Comparison of ENCODE assay signal across 15 mouse cellular contexts in genomic region chr11:113220649-113221048, GRCm38 (mm10).
DNase-seq lines count a peak whose midpoint lies in the region; ATAC-seq and TF ChIP-seq lines count a peak whose summit lies in the region.
"Had no signal": no experiment of that assay in that cellular context is flagged by ENCODE, and none has a peak within 500 bp of the region (broad histone marks: within the 10 kb centered on the region; RNA-seq: fewer than 3 reads in every experiment).

No protein-coding gene starts in this region.

- no peak for DNase-seq in hindbrain, embryonic 10.5 days (ENCODE audit: low spot score)
- DNase-seq in hindbrain, postnatal 0 days (ENCODE audit: low spot score): no peak
- no peak for DNase-seq in midbrain, embryonic 10.5 days (ENCODE audit: low spot score)
- no peak for DNase-seq in midbrain, embryonic 14.5 days
- no peak for DNase-seq in embryonic facial prominence, embryonic 14.5 days (ENCODE audit: low spot score)
- no peak for DNase-seq in urinary bladder, adult 18-20 months (ENCODE audit: low spot score in 2 of 2)
- no peak for DNase-seq in adrenal gland, adult 8-10 months
- DNase-seq: adrenal gland, postnatal 25 days; cerebellum, postnatal 25 days; gastrocnemius, postnatal 25 days; lung, postnatal 36 days; thymus, adult 18-20 months had no signal

- ATAC-seq in hindbrain, postnatal 0 days: no peak
- ATAC-seq in midbrain, embryonic 14.5 days (ENCODE audit: low FRiP score, low TSS enrichment): no peak
- no peak for ATAC-seq in embryonic facial prominence, embryonic 14.5 days (ENCODE audit: low read depth)
- no peak; the same call in 1 of the 2 replicates for ATAC-seq in neural tube, embryonic 13.5 days (ENCODE audit: low read depth)

- no peak for TF ChIP-seq CTCF in hindbrain, postnatal 0 days (IDR thresholded peaks at IDR 0.05; ENCODE audit: low read depth)

- peaks cover under 1% of the 10 kb centered on the region for H3K27me3 ChIP-seq in hindbrain, embryonic 10.5 days (ENCODE audit: insufficient read depth, poor library complexity, severe bottlenecking)
- H3K27me3 ChIP-seq in hindbrain, postnatal 0 days (ENCODE audit: insufficient read depth, low read length): no peaks in the 10 kb centered on the region
- H3K27me3 ChIP-seq in midbrain, embryonic 10.5 days (ENCODE audit: low read depth, poor library complexity, severe bottlenecking): peaks cover 100% of the 10 kb centered on the region
- peaks cover 51% of the 10 kb centered on the region for H3K27me3 ChIP-seq in midbrain, embryonic 14.5 days (ENCODE audit: control insufficient read depth, insufficient read depth, low read length)
- no peaks in the 10 kb centered on the region for H3K27me3 ChIP-seq in embryonic facial prominence, embryonic 14.5 days (replicated peaks; ENCODE audit: control insufficient read depth, insufficient read depth, low read length)
- no peaks in the 10 kb centered on the region for H3K27me3 ChIP-seq in neural tube, embryonic 13.5 days
- H3K27me3 ChIP-seq: liver, embryonic 15.5 days had no signal

- H3K4me3 ChIP-seq in hindbrain, embryonic 10.5 days: no peak overlapping the region
- no peak overlapping the region for H3K4me3 ChIP-seq in hindbrain, postnatal 0 days (ENCODE audit: low read length)
- no peak overlapping the region for H3K4me3 ChIP-seq in midbrain, embryonic 10.5 days
- H3K4me3 ChIP-seq in midbrain, embryonic 14.5 days (replicated peaks; ENCODE audit: low read depth, low read length): no peak overlapping the region
- no peak overlapping the region for H3K4me3 ChIP-seq in embryonic facial prominence, embryonic 14.5 days (ENCODE audit: low read depth, low read length)
- no peak overlapping the region for H3K4me3 ChIP-seq in neural tube, embryonic 13.5 days
- H3K4me3 ChIP-seq: liver, embryonic 15.5 days; midbrain, embryonic 15.5 days had no signal

- no peaks in the 10 kb centered on the region for H3K36me3 ChIP-seq in hindbrain, embryonic 10.5 days
- no peaks in the 10 kb centered on the region for H3K36me3 ChIP-seq in hindbrain, postnatal 0 days (ENCODE audit: insufficient read depth, low read length)
- H3K36me3 ChIP-seq in midbrain, embryonic 10.5 days: no peaks in the 10 kb centered on the region
- no peaks in the 10 kb centered on the region for H3K36me3 ChIP-seq in midbrain, embryonic 14.5 days (ENCODE audit: control insufficient read depth, insufficient read depth, low read length)
- H3K36me3 ChIP-seq in embryonic facial prominence, embryonic 14.5 days (ENCODE audit: control insufficient read depth, insufficient read depth, low read length): no peaks in the 10 kb centered on the region
- H3K36me3 ChIP-seq in neural tube, embryonic 13.5 days: no peaks in the 10 kb centered on the region
- H3K36me3 ChIP-seq: liver, embryonic 15.5 days; midbrain, embryonic 15.5 days had no signal

- no peaks in the 10 kb centered on the region for H3K9me3 ChIP-seq in hindbrain, embryonic 10.5 days
- no peaks in the 10 kb centered on the region for H3K9me3 ChIP-seq in hindbrain, postnatal 0 days (ENCODE audit: low read length)
- no peaks in the 10 kb centered on the region; the same call in 1 of the 2 replicates for H3K9me3 ChIP-seq in midbrain, embryonic 10.5 days (replicated peaks)
- no peaks in the 10 kb centered on the region for H3K9me3 ChIP-seq in midbrain, embryonic 14.5 days (ENCODE audit: control insufficient read depth, low read length)
- no peaks in the 10 kb centered on the region for H3K9me3 ChIP-seq in embryonic facial prominence, embryonic 14.5 days (ENCODE audit: control insufficient read depth, low read length)
- H3K9me3 ChIP-seq in neural tube, embryonic 13.5 days: no peaks in the 10 kb centered on the region
- H3K9me3 ChIP-seq: liver, embryonic 15.5 days; midbrain, embryonic 15.5 days had no signal

- H3K9ac ChIP-seq in hindbrain, postnatal 0 days (replicated peaks; ENCODE audit: low read length): no peak overlapping the region
- H3K9ac ChIP-seq in midbrain, embryonic 14.5 days (replicated peaks; ENCODE audit: low read length): no peak overlapping the region
- H3K9ac ChIP-seq in embryonic facial prominence, embryonic 14.5 days (ENCODE audit: low read depth, low read length): no peak overlapping the region
- no peak overlapping the region for H3K9ac ChIP-seq in neural tube, embryonic 13.5 days
- H3K9ac ChIP-seq: liver, embryonic 15.5 days; midbrain, embryonic 15.5 days had no signal

- WGBS in hindbrain, embryonic 10.5 days: 80% methylated on average over 2 of the region's 2 CpGs
- WGBS in hindbrain, postnatal 0 days: 78% methylated on average over 2 of the region's 2 CpGs
- 88% methylated on average over 2 of the region's 2 CpGs for WGBS in midbrain, embryonic 10.5 days
- WGBS in midbrain, embryonic 14.5 days: 77% methylated on average over 2 of the region's 2 CpGs
- WGBS in embryonic facial prominence, embryonic 14.5 days: 67% methylated on average over 2 of the region's 2 CpGs
- WGBS in neural tube, embryonic 13.5 days: 48% methylated on average over 2 of the region's 2 CpGs

- H3K4me2 ChIP-seq in hindbrain, postnatal 0 days (ENCODE audit: low read depth, low read length): no peak overlapping the region
- H3K4me2 ChIP-seq in midbrain, embryonic 14.5 days (ENCODE audit: low read length): no peak overlapping the region
- no peak overlapping the region for H3K4me2 ChIP-seq in embryonic facial prominence, embryonic 14.5 days (ENCODE audit: low read depth, low read length)
- no peak overlapping the region for H3K4me2 ChIP-seq in neural tube, embryonic 13.5 days

- H3K27ac ChIP-seq in hindbrain, embryonic 10.5 days: peak overlapping the region; percentile 83
- no peak overlapping the region for H3K27ac ChIP-seq in hindbrain, postnatal 0 days
- H3K27ac ChIP-seq in midbrain, embryonic 10.5 days (replicated peaks): 0 out of 2 replicates have a peak overlapping the region, but pooled peaks have one; percentile 55
- H3K27ac ChIP-seq in midbrain, embryonic 14.5 days (replicated peaks; ENCODE audit: low read depth, low read length): no peak overlapping the region; the same call in 1 of the 2 replicates
- peak overlapping the region; percentile 67; the same call in 1 of the 2 replicates for H3K27ac ChIP-seq in embryonic facial prominence, embryonic 14.5 days (replicated peaks; ENCODE audit: low read depth, low read length)
- peak overlapping the region; percentile 84 for H3K27ac ChIP-seq in neural tube, embryonic 13.5 days (replicated peaks)
- H3K27ac ChIP-seq: liver, embryonic 15.5 days; midbrain, embryonic 15.5 days had no signal

- peaks cover 30% of the 10 kb centered on the region for H3K4me1 ChIP-seq in hindbrain, embryonic 10.5 days (replicated peaks)
- H3K4me1 ChIP-seq in hindbrain, postnatal 0 days (ENCODE audit: insufficient read depth, low read length): peaks cover 6% of the 10 kb centered on the region; the same call in 1 of the 2 replicates
- H3K4me1 ChIP-seq in midbrain, embryonic 10.5 days: peaks cover 15% of the 10 kb centered on the region
- peaks cover 11% of the 10 kb centered on the region for H3K4me1 ChIP-seq in midbrain, embryonic 14.5 days (ENCODE audit: control insufficient read depth, insufficient read depth, low read length)
- H3K4me1 ChIP-seq in embryonic facial prominence, embryonic 14.5 days (ENCODE audit: control insufficient read depth, insufficient read depth, low read length): peaks cover 17% of the 10 kb centered on the region; the same call in 1 of the 2 replicates
- H3K4me1 ChIP-seq in neural tube, embryonic 13.5 days (replicated peaks): peaks cover 40% of the 10 kb centered on the region
- H3K4me1 ChIP-seq: liver, embryonic 15.5 days had no signal

Comparison
In these comparisons a context has a peak if more than half of its experiments do, and no peak if none do; other contexts are left out.
1. H3K27ac ChIP-seq: peak in hindbrain, embryonic 10.5 days (single experiment), midbrain, embryonic 10.5 days (single experiment), embryonic facial prominence, embryonic 14.5 days (single experiment) and neural tube, embryonic 13.5 days (single experiment); none in hindbrain, postnatal 0 days (single experiment) and midbrain, embryonic 14.5 days (single experiment).